Mouse (Mus musculus): ENCODE data around the gene Cct8l1.

GRCm38 (mm10) chr5:25499423-25500398 lies 16.2 kb upstream of the Cct8l1 start:
- TF ChIP-seq GATA1 (IDR thresholded peaks at IDR 0.05; ENCODE audit: borderline replicate concordance, low read length), result no peak
- no peak for TF ChIP-seq FLI1 (IDR thresholded peaks at IDR 0.05; ENCODE audit: low read length)

Data from megakaryocyte, embryonic 14.5 days (primary cell).